Mouse (Mus musculus) urinary bladder, adult 2 months (tissue): Measurements from ENCODE around the gene Atp2b4. TPM values are rescaled to one million over a fixed set of nuclear protein-coding genes. Genes with fewer than 3 reads are reported as not detected.

Experiments used
- DNase-seq: peaks from one replicate; pipeline ENCODE4 v3.0.0; 2022; ENCODE audit warnings: low spot score
- polyA plus RNA-seq: library from polyadenylated mRNA; depleted of rRNA; stranded (reverse); fragments of >200 nt; gene quantifications from 2 replicates; pipeline ENCODE4 v1.2.3, GENCODE M21; 2012; rRNA removed

The Atp2b4 gene
- polyA plus RNA-seq: 113 and 189 TPM in 2 replicates

DNA sequence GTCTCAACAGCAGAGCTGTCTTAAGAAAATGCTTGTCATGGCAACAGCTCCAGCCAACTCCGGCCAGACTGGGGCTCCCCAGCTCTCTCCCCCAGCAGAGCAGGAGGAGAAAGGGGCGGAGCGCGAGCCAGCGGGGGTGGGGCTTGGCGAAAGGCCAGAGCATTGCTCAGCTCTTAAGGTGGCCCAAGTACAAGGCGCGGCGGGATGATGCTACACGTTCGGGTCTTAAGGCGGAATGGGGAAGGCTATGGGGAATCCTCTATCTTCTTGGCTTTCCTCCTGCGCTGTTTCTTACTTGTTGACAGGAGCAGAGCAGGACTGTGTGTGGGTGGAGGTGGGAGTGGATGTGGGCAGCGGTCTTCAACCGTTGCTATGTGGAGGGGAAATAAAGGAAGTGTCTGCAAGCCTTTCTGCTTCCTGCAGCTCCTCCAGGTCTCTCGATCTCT lies at the start of gene Atp2b4:
Gene Atp2b4, minus strand, starts transcription at position 94 of the 446 bp plus-strand sequence.
- DNase-seq: peak; percentile 93

DNA sequence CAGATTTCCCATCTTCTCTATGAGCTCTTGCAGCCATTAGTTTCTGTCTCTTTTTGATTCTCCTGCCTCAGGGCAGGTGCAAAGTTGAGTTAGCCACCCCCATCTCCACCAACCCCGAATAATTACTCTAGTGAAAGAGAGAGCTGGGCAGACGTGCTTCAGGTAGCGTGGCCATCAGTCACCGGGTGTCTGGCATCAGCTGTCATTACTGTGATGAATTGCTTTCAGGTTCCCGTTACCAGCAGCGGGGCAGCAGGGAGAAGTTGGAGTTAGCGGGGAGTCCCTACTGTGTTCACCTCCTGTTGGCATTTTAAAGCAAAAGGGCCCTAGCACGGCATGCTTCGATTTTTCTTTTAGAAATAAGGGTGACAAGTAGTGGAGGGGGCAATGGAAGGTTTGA lies 43.9 kb upstream of the Atp2b4 start:
- DNase-seq: no peak

DNA sequence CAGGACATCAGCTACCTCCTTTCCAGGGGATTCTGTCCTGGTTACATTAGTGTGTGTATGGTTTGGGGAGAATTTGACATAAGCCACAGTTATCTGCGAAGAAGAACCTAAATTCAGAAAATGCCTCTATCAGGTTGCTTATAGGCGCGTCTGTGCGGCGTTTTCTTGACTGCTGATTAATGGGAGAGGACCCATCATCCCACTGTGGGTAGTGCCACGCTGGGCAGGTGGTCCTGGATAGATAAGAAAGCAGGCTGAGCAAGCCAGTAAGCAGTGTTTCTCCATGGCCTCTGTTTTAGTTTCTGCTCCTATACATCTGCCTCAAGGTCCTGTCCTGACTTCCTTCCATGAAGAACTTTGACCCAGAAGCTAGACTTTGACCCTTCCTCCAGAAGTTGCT lies 43.1 kb upstream of the Atp2b4 start:
- DNase-seq: no peak

DNA sequence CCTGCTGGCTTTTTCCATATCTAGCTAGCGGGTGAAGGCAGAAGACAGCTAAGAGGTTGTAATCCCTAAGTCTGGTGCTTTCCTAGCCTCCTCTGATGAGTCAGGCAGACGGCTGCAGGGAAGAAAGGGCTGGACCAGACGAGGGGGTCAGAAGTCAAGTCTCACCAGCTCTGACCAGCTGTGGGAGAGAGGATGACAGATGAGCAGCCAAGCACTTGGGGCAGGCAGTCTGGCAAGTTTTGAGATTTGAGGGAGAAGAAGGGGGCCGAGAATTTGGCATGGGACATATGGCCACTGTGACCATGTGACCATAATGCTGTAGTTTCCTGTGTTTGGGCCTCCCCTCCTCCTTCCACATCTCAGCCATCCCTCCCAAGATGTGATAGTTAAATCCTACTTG lies 42.5 kb upstream of the Atp2b4 start:
- no peak for DNase-seq

- DNase-seq: no peak
Observed at GRCm38 (mm10) chr1:133842074-133842725, 41.4 kb upstream of the Atp2b4 start.

DNA sequence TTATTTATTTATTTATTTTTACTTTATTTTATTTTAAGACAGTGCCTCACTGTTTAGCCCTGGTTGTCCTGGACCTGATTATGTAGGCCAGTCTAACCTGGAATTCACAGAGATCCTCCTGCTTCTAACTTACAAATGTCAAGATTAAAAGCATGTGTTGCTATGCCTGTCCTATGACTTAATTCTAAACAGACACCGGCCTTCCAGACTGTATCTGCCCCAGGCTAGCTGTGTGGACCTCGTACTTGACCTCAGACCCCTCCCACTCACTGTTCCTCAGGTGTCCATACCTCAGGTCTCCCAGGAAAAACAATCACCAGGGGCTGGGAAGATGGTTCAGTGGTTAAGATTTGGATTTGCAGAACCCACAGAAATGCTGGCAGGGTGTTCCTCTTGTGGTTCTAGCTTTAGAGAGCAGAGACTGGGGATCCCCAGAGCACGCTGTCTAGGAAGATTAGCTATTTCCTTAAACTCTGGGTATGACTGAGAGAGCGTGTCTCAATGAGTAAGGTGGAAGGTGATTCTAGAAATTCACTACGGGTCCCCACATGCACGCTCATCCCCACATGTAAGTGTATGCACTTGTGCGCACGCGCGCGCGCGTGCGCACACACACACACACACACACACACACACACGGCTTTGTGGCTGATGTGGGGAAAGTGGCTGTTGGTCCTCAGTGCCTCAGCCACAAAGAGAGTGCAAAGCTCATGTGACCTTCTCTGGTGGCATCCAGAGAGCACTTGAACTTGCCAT lies 40.5 kb upstream of the Atp2b4 start:
- DNase-seq: no peak

GRCm38 (mm10) chr1:133840530-133840929 lies 39.7 kb upstream of the Atp2b4 start:
- no peak for DNase-seq

- DNase-seq: no peak
Observed at GRCm38 (mm10) chr1:133834309-133834708, 33.5 kb upstream of the Atp2b4 start.

- no peak for DNase-seq
Observed at GRCm38 (mm10) chr1:133832781-133833180, 31.9 kb upstream of the Atp2b4 start.

DNA sequence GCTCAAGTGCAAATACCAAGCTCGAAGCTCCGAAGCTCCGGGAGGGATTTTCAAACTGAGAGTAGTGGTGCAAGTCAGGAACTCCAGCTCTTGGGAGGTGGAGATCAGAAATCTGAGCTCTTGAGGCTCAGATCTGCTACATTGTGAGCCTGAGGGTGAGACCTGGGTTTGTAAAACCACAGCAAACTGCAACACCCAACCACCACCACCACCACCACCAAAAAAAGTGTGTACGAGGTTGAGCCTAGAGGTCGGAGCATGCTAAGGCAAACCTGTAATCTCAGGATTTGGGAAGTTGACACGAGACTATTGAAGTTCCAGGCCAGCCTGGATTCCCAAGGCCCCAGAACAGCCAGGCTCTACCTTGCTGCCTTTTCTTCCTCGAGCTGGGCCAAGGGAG lies 25.4 kb upstream of the Atp2b4 start:
- no peak for DNase-seq

DNA sequence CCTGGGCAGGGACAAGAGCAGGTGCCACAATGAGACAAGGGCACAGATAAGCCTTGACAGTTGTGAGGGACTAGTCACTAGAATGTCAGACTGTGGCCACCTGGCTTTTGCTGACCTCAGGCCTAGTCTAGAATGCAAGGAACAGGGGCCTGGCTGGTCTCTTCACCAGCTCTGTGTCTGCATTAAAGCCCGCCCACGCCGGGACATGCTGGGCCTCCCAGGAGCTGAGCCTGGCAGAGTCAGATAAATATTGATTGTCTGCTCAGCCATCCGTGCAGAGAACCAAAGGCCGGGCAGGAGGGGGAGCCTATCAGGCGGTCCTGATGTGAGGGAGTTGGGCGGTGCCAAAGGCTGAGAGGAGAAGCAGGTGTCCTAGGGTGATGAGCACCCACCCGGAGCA lies 24.7 kb upstream of the Atp2b4 start:
- DNase-seq: no peak

GRCm38 (mm10) chr1:133825140-133825539 lies 24.3 kb upstream of the Atp2b4 start:
- no peak for DNase-seq

- DNase-seq: no peak
Observed at GRCm38 (mm10) chr1:133821144-133821543, 20.3 kb upstream of the Atp2b4 start.

DNA sequence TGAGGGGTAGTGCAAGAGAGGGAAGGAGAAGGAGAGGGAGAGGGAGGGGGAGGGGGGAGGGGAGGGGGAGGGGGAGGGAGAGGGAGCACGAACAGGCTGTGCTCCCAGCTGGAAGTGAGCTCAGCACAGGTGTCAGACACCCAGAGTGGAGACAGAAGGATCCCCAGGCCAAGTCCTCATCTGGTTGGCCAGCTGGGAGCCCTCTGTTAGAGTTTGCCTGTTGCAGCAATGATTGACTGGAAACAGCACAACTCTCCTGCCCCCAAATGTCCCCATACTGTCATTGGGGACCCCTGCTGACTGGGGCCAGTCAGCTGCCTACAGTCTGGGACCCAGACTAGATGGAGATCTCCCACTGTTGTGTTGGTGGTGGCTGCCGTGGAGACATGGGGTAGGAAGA lies 19.3 kb upstream of the Atp2b4 start:
- DNase-seq: no peak

DNA sequence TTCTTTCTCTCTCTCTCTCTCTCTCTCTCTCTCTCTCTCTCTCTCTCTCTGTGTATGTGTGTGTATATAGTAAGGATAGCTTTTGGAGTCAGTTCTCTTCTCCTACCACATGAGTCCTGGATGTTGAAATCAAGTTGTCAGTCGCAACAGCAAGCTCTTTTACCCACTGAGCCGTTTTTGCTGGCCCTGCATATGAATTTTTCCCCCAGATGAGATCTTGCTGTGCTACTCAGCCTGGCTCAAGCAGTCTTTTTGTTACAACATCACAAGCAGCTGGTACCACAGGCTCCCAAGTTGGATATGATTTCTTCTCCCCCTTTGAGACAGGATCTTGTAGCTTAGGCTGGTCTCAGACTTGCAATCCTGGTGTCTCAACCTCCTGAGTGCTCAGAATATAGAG lies 17.7 kb upstream of the Atp2b4 start:
- no peak for DNase-seq

DNA sequence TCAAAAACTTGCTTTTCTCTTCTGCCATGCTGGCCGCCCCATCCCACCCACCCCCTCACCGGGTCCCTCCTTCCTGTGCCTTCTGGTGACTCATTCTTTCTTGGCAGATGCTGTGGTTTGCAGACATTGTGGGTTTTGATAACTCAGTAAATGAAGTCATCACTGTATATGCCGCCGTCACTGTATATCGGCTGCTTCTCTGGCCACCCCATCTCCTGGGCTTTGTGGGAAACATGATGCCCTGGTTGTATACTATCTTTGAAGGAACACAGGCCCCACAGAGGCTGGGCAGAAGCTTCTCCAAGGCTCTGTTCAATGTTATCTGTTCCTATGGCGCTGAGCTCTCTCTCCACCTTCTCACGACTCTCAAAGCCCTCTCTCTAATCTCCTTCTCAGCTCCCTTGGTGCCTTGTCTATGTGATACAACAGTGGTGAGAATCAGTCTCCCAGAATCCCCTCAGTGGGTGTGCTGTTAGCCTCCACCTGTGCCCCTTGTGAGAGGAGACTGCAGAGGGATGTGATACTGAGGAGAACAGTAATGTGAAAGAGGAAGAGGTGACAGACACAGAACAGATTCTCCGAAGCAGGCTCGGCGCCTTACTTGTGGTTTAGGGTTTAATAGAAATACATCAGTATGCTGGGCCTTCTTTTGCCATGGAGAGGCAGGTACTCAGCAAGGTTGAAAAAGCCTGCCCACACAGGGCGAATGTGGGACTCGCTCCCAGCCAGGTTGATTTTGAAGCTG lies 15.1 kb upstream of the Atp2b4 start:
- no peak for DNase-seq

DNA sequence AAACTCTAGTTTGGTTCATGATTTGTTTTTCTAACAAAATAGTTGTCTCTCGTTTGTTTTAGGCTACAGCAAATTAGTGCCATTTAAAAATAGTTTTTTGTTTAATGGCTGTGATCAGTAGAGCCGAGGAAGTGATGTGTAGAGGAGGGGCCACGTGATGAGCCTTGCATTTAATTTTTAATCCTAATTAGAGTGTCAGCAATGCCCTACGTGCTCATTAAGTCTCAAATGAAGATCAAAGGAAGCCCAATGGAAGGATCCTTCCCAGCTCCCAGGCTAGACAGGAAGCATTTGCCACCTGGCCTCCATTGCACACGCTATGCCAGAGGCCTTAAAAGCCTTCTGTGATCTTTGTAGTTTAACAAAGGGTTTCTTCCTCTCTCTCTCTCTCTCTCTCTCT lies 8.5 kb upstream of the Atp2b4 start:
- no peak for DNase-seq

- DNase-seq: no peak
Observed at GRCm38 (mm10) chr1:133808020-133808419, 7.2 kb upstream of the Atp2b4 start.

- DNase-seq: no peak
Observed at GRCm38 (mm10) chr1:133801743-133802142, 902 bp upstream of the Atp2b4 start.

DNA sequence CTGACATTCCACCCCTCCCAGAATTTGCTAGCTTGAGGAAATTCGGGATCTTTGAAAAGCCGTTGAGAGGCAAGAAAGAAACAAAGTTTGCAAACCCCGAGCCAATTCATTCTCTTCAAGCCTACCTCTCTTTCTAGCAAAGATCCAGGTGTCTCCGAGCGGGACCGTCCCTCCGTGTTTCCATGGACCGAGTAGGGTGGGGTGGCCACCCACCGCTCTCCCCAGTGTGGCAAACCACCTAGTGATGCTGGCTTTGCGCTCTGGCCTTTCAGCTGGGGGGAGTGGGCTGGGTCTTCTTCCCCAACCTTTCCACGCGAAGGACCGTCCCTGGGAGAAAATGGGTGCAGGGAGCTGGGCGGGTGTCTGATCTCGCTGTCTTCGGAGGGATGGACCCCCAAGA lies 329 bp downstream of the Atp2b4 start:
- no peak for DNase-seq

DNA sequence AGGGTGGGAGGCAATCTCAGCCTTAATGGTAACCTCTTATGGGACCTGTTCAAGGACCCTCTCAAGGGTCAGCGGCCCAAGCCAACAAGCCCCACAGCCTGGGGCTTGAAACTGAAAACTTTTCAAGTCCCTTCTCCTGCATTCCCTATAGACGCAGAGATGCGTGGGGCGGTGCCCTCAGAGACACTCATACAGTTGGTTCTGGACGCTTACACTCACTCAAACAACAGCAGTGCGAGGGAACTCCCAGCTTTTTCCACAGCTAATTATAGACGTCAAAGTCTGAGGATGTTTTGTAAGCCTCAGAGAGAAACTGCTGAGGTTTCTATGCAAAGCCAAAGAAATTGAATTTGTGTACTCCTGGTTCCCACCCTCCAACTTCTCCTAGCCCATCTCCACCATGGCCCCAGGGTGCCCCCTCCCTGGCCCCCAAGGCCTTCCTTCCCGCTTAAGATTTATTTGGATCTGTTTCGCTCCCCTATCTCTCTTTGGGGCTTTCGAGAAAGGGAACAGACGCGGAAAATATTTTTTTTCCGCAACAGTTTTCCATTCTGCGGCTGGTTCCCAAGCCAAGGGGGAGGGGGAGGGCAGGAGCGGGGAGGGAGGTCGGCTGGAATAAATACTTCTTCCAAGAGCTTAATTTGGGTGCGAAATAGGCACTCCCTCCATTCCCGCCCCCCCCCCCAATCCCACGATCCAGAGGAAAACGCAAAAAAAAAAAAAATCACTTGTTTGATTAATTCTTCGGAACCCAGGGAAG lies 975 bp downstream of the Atp2b4 start:
- no peak for DNase-seq

GRCm38 (mm10) chr1:133798821-133799415 lies 1.9 kb downstream of the Atp2b4 start:
- no peak for DNase-seq
